Mouse (Mus musculus): ENCODE data around the gene Asic2.

DNA sequence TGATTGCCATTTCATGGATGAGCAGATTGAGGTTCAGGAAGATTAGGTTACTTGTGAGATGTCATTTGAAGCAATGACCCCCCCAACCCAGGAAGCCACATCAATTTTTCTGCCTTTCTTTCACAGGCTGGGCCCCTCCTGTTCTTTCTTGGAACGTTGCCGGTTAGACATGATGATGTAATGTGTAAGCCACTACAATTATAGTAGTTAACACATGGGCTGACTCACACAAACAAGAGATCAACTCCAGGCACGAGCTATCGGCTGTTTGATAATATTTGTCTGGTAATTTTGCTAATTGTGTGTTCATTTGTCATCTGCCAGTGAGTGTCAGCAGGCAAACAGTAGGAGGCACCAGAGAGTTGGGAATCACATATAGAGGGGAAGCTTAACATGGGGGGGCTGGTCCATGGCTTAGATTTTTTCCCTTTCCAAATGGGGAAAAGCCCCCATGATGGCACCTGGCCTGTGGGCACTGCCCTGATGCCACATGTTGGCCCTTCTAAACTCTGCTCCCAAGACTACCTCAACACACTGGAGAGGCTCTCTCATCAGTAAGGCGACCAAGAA is 198.5 kb downstream of the Asic2 start:
- no peak for TF ChIP-seq CTCF (IDR thresholded peaks at IDR 0.05; ENCODE audit: control insufficient read depth, insufficient read depth, low read length)
- no peak for TF ChIP-seq POLR2A (IDR thresholded peaks at IDR 0.05; ENCODE audit: borderline replicate concordance, control insufficient read depth, low read depth, low read length)
